Mouse (Mus musculus): Measurements from ENCODE around the gene Cenpe. TPM values are rescaled to one million over a fixed set of nuclear protein-coding genes. Genes with fewer than 3 reads are reported as not detected.

The Cenpe gene
- polyA plus RNA-seq, 1 experiment from 2014 or later = 38.6 TPM

DNA sequence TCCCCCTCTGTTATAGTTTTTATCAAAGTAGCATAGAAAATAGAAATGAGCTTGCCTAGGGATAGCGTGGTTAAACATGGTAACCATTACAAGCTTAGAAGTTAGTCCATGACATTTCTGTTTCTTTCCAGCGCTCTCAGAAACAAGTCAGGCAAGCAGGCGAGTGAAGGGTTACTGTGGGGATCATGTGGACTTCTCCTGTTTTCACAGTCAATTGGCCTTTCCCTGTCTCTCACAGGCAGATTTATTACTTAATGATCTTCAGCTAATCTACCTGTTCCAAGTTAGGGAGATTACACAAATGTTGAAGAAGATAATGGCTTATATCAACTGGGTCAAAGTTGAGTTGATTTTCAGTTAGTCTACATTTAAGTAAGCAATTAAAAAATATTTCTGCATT lies 20.1 kb downstream of the Cenpe start:
- H3K27me3 ChIP-seq (ENCODE audit: control insufficient read depth, insufficient read depth, low read length) = no peaks in the 10 kb centered on the region
- no peak overlapping the region for H3K27ac ChIP-seq (ENCODE audit: low read depth, low read length)
- peaks cover 10% of the 10 kb centered on the region for H3K36me3 ChIP-seq (ENCODE audit: control insufficient read depth, insufficient read depth, low read length)
- no peak overlapping the region for H3K9ac ChIP-seq (ENCODE audit: low read length)
- 91% methylated on average over 3 of the region's 3 CpGs for WGBS
- H3K4me3 ChIP-seq (ENCODE audit: low read depth, low read length) = no peak overlapping the region
- no peak for DNase-seq (ENCODE audit: low spot score)
- H3K4me1 ChIP-seq (ENCODE audit: control insufficient read depth, insufficient read depth, low read length) = no peaks in the 10 kb centered on the region
- ATAC-seq (ENCODE audit: insufficient read depth, low FRiP score, low TSS enrichment) = no peak
- no peaks in the 10 kb centered on the region for H3K9me3 ChIP-seq (ENCODE audit: control insufficient read depth, low read length)
- no peak overlapping the region for H3K4me2 ChIP-seq (ENCODE audit: low read depth)

DNA sequence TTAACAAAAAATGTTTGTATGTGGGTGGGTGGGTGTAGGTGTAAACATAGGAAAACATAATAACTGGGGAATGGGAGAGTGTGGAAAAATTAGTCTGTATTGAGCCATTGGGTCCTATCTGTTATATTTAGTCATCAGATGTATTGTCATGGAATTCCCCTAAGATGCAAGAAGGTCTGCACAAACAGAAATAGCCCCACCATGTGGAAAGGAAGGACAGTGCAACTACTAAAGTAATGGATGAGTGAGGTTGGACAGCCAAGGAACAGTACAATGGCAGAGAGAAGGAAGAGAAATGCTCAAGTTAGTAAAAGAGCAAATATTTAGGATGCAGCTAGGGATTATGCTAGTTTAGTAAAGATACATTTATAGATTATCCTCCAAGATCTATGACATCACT lies 33.4 kb downstream of the Cenpe start:
- H3K36me3 ChIP-seq (ENCODE audit: control insufficient read depth, insufficient read depth, low read length) = peaks cover 9% of the 10 kb centered on the region
- H3K27me3 ChIP-seq (ENCODE audit: control insufficient read depth, insufficient read depth, low read length) = no peaks in the 10 kb centered on the region
- no peaks in the 10 kb centered on the region for H3K9me3 ChIP-seq (ENCODE audit: control insufficient read depth, low read length)
- ATAC-seq (ENCODE audit: insufficient read depth, low FRiP score, low TSS enrichment) = no peak
- H3K4me3 ChIP-seq (ENCODE audit: low read depth, low read length) = no peak overlapping the region
- no peak overlapping the region for H3K27ac ChIP-seq (ENCODE audit: low read depth, low read length)
- H3K4me1 ChIP-seq (ENCODE audit: control insufficient read depth, insufficient read depth, low read length) = no peaks in the 10 kb centered on the region
- no peak overlapping the region for H3K4me2 ChIP-seq (ENCODE audit: low read depth)
- no peak for DNase-seq (ENCODE audit: low spot score)
- no peak overlapping the region for H3K9ac ChIP-seq (ENCODE audit: low read length)

GRCm38 (mm10) chr3:135246828-135247227 lies 34.5 kb downstream of the Cenpe start:
- H3K9ac ChIP-seq (ENCODE audit: low read length) = no peak overlapping the region
- no peak overlapping the region for H3K4me2 ChIP-seq (ENCODE audit: low read depth)
- no peaks in the 10 kb centered on the region for H3K27me3 ChIP-seq (ENCODE audit: control insufficient read depth, insufficient read depth, low read length)
- no peak for DNase-seq (ENCODE audit: low spot score)
- H3K4me1 ChIP-seq (ENCODE audit: control insufficient read depth, insufficient read depth, low read length) = no peaks in the 10 kb centered on the region
- ATAC-seq (ENCODE audit: insufficient read depth, low FRiP score, low TSS enrichment) = no peak
- H3K4me3 ChIP-seq (ENCODE audit: low read depth, low read length) = no peak overlapping the region
- 95% methylated on average over 6 of the region's 6 CpGs for WGBS
- H3K36me3 ChIP-seq (ENCODE audit: control insufficient read depth, insufficient read depth, low read length) = peaks cover 9% of the 10 kb centered on the region
- H3K27ac ChIP-seq (ENCODE audit: low read depth, low read length) = no peak overlapping the region
- no peaks in the 10 kb centered on the region for H3K9me3 ChIP-seq (ENCODE audit: control insufficient read depth, low read length)

DNA sequence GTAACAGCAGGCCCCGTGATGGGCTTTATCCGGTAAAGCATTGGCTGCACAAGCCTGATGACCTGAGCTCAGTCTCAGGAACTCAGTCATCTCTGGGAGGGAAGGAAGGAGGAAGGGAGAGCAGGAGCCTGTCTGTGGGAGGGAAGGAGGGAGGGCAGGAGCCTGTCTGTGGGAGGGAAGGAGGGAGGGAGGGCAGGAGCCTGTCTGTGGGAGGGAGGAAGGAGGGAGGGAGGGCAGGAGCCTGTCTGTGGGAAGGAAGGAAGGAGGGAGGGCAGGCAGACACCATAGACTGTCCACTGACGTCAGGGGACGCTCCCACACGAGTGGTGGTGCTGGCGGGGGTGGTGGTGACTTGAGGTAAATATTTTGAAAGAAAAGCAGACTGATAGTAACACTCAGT lies 36.8 kb downstream of the Cenpe start:
- no peak overlapping the region for H3K9ac ChIP-seq (ENCODE audit: low read length)
- 86% methylated on average over 6 of the region's 6 CpGs for WGBS
- H3K9me3 ChIP-seq (ENCODE audit: control insufficient read depth, low read length) = no peaks in the 10 kb centered on the region
- peaks cover 5% of the 10 kb centered on the region for H3K36me3 ChIP-seq (ENCODE audit: control insufficient read depth, insufficient read depth, low read length)
- H3K27me3 ChIP-seq (ENCODE audit: control insufficient read depth, insufficient read depth, low read length) = no peaks in the 10 kb centered on the region
- ATAC-seq (ENCODE audit: insufficient read depth, low FRiP score, low TSS enrichment) (0 out of 2 replicates have a peak, but pooled peaks have one; percentile 50), DNase-seq (ENCODE audit: low spot score) (no peak)
- H3K27ac ChIP-seq (ENCODE audit: low read depth, low read length) = no peak overlapping the region
- no peak overlapping the region for H3K4me3 ChIP-seq (ENCODE audit: low read depth, low read length)
- H3K4me2 ChIP-seq (ENCODE audit: low read depth) = no peak overlapping the region
- no peaks in the 10 kb centered on the region for H3K4me1 ChIP-seq (ENCODE audit: control insufficient read depth, insufficient read depth, low read length)

DNA sequence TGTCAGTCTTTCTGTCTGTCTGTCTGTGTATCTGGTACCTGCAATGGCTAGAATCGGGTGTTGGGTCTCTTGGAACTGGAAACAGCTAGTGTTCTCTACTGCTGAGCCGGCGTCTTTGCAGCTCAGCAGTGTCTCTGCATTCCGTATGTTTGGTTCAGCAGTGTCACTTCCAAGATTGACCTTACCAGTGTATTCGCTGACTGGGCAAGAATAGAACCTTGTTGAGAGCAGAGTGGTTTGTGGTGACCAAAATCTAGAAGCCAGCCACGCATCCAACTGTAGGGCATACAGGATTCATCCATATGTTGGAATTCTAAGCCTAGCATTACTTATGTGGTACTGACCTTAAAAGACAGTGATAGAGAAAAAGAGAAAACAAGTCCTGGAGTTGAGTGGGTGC lies 39.5 kb downstream of the Cenpe start:
- H3K9me3 ChIP-seq (ENCODE audit: control insufficient read depth, low read length) = no peaks in the 10 kb centered on the region
- H3K4me3 ChIP-seq (ENCODE audit: low read depth, low read length) = no peak overlapping the region
- no peaks in the 10 kb centered on the region for H3K27me3 ChIP-seq (ENCODE audit: control insufficient read depth, insufficient read depth, low read length)
- DNase-seq (ENCODE audit: low spot score) (no peak), ATAC-seq (ENCODE audit: insufficient read depth, low FRiP score, low TSS enrichment) (no peak)
- no peak overlapping the region for H3K9ac ChIP-seq (ENCODE audit: low read length)
- H3K36me3 ChIP-seq (ENCODE audit: control insufficient read depth, insufficient read depth, low read length) = peaks cover 5% of the 10 kb centered on the region; the same call in 1 of the 2 replicates
- WGBS = 91% methylated on average over 6 of the region's 6 CpGs
- H3K27ac ChIP-seq (ENCODE audit: low read depth, low read length) = no peak overlapping the region
- no peaks in the 10 kb centered on the region for H3K4me1 ChIP-seq (ENCODE audit: control insufficient read depth, insufficient read depth, low read length)
- H3K4me2 ChIP-seq (ENCODE audit: low read depth) = no peak overlapping the region

GRCm38 (mm10) chr3:135254784-135255183 lies 42.4 kb downstream of the Cenpe start:
- Histone ChIP-seq H3K27ac (ENCODE audit: low read depth, low read length) (no peak overlapping the region), H3K9me3 (ENCODE audit: control insufficient read depth, low read length) (no peaks in the 10 kb centered on the region), H3K27me3 (ENCODE audit: control insufficient read depth, insufficient read depth, low read length) (no peaks in the 10 kb centered on the region), H3K9ac (ENCODE audit: low read length) (no peak overlapping the region), H3K4me3 (ENCODE audit: low read depth, low read length) (no peak overlapping the region), H3K4me2 (ENCODE audit: low read depth) (no peak overlapping the region), H3K36me3 (ENCODE audit: control insufficient read depth, insufficient read depth, low read length) (peaks cover 10% of the 10 kb centered on the region; the same call in 1 of the 2 replicates), H3K4me1 (ENCODE audit: control insufficient read depth, insufficient read depth, low read length) (no peaks in the 10 kb centered on the region)
- no peak for ATAC-seq (ENCODE audit: insufficient read depth, low FRiP score, low TSS enrichment)
- no peak for DNase-seq (ENCODE audit: low spot score)

DNA sequence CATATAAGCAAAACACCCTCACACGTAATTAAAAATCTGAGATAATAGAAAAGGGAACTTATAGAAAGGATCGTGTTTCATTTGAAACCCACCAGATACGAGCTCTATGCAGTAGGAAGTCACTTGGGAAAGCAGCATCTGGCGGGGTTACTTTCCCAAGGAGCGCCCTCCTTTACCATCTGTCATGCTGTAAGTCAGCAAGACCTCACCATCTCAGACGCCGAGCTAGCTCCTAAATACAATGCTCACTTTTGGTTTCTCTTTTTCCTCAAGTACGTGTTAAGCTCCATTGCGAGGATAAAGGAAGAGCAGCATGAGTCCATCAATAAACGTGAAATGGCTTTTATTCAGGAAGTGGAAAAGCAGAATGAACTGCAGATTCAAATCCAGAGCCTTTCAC lies 46.6 kb downstream of the Cenpe start:
- Histone ChIP-seq H3K36me3 (ENCODE audit: control insufficient read depth, insufficient read depth, low read length) (peaks cover 19% of the 10 kb centered on the region), H3K9ac (ENCODE audit: low read length) (no peak overlapping the region), H3K4me3 (ENCODE audit: low read depth, low read length) (no peak overlapping the region), H3K27me3 (ENCODE audit: control insufficient read depth, insufficient read depth, low read length) (no peaks in the 10 kb centered on the region), H3K4me1 (ENCODE audit: control insufficient read depth, insufficient read depth, low read length) (no peaks in the 10 kb centered on the region), H3K4me2 (ENCODE audit: low read depth) (no peak overlapping the region), H3K9me3 (ENCODE audit: control insufficient read depth, low read length) (no peaks in the 10 kb centered on the region), H3K27ac (ENCODE audit: low read depth, low read length) (no peak overlapping the region)
- WGBS = 88% methylated on average over 10 of the region's 10 CpGs
- DNase-seq (ENCODE audit: low spot score) (no peak), ATAC-seq (ENCODE audit: insufficient read depth, low FRiP score, low TSS enrichment) (no peak)

DNA sequence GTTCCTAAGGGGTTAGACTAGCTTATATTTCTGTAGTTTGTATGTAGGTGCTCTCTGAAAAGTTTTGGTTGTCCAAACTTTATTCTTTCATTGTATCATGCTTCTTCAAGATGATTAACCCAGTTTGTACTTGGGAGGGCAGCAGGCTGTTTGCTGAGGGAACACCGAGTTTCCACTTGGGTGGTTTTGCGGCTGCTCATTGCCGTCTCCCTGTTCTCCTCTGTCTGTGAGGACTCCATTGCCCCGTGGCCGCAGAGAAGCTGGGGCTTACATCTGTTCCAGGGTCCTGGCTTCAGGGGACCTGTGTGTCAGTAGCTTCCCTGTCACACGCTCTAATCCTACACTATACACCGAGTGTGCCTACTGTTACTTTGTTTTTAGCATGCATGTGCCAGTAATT lies 47.9 kb downstream of the Cenpe start:
- H3K36me3 ChIP-seq (ENCODE audit: control insufficient read depth, insufficient read depth, low read length) = peaks cover 22% of the 10 kb centered on the region

GRCm38 (mm10) chr3:135268616-135269015 lies 56.3 kb downstream of the Cenpe start:
- no peak overlapping the region for H3K4me3 ChIP-seq (ENCODE audit: low read depth, low read length)
- ATAC-seq (ENCODE audit: insufficient read depth, low FRiP score, low TSS enrichment) (no peak), DNase-seq (ENCODE audit: low spot score) (no peak)
- H3K36me3 ChIP-seq (ENCODE audit: control insufficient read depth, insufficient read depth, low read length) = peaks cover 17% of the 10 kb centered on the region
- no peak overlapping the region for H3K27ac ChIP-seq (ENCODE audit: low read depth, low read length)
- H3K27me3 ChIP-seq (ENCODE audit: control insufficient read depth, insufficient read depth, low read length) = no peaks in the 10 kb centered on the region
- 92% methylated on average over 5 of the region's 5 CpGs for WGBS
- H3K9me3 ChIP-seq (ENCODE audit: control insufficient read depth, low read length) = no peaks in the 10 kb centered on the region
- no peak overlapping the region for H3K9ac ChIP-seq (ENCODE audit: low read length)
- H3K4me1 ChIP-seq (ENCODE audit: control insufficient read depth, insufficient read depth, low read length) = no peaks in the 10 kb centered on the region
- H3K4me2 ChIP-seq (ENCODE audit: low read depth) = no peak overlapping the region

More for the DNA sequence above, 47.9 kb downstream of the Cenpe start:
- Histone ChIP-seq H3K4me1 (ENCODE audit: control insufficient read depth, insufficient read depth, low read length) (no peaks in the 10 kb centered on the region), H3K9ac (ENCODE audit: low read length) (no peak overlapping the region), H3K4me2 (ENCODE audit: low read depth) (no peak overlapping the region), H3K9me3 (ENCODE audit: control insufficient read depth, low read length) (no peaks in the 10 kb centered on the region), H3K27ac (ENCODE audit: low read depth, low read length) (no peak overlapping the region), H3K27me3 (ENCODE audit: control insufficient read depth, insufficient read depth, low read length) (no peaks in the 10 kb centered on the region), H3K4me3 (ENCODE audit: low read depth, low read length) (no peak overlapping the region)
- no peak for ATAC-seq (ENCODE audit: insufficient read depth, low FRiP score, low TSS enrichment)
- no peak for DNase-seq (ENCODE audit: low spot score)
- 92% methylated on average over 7 of the region's 7 CpGs for WGBS

All from neural tube, embryonic 11.5 days (tissue).